Mouse (Mus musculus) retina, postnatal 7 days (tissue): ENCODE results near the gene Gm2007.
"Not testable (repeated sequence)": the region's sequence is repeated elsewhere in the genome, so short reads cannot be mapped to it uniquely, and the experiment has no call there.

Experiments used
- DNase-seq: peaks from one replicate; pipeline ENCODE4 v3.0.0-alpha.2; 2012; ENCODE audit warnings: low read depth, low spot score

The Gm2007 gene

GRCm38 (mm10) chr2:175741237-175741636, at the start of gene Gm2007:
TSS of gene Gm2007 (plus strand) at chr2:175741537.
- not testable (repeated sequence) for DNase-seq

- not testable (repeated sequence) for DNase-seq
Observed at GRCm38 (mm10) chr2:175703546-175703945, 37.8 kb upstream of the Gm2007 start, which contains the start of gene Zfp969. TSS of gene Zfp969 (minus strand) at chr2:175703646.

DNA sequence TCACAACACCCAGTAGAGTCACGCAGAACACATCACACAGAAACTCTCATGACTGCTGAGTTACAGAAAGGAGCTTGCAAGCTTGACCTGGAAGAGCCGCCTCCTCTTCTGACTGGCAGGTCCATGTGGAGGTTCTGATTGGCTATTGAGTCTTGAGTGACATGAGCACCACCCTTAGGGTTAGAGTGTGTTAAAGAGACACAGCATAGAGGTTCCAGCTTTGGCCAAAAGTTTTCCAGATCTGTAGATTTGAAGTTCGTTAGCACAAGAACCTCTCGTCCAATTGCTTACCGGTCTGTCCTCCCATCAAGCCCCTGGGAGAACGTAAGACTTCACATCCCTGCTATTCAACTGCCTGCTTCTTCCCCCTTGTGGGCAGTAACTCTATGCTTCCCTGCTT, 59.7 kb downstream of the Gm2007 start, which contains the start of gene Gm14288:
TSS of gene Gm14288 (minus strand) at position 101 of the 400 bp plus-strand sequence.
- not testable (repeated sequence) for DNase-seq
